ENCODE assay signal across 8 mouse cellular contexts in genomic region chr6:92534226-92535031, GRCm38 (mm10).
DNase-seq lines count a peak whose midpoint lies in the region; ATAC-seq lines count a peak whose summit lies in the region.

No protein-coding gene starts in this region.

- DNase-seq in R1 (ENCODE audit: low read depth, low spot score) = peak; percentile 49
- peak; percentile 30 for DNase-seq in embryo, embryonic 11.5 days (ENCODE audit: low read depth, low spot score)
- peak; percentile 47 for DNase-seq in gastrocnemius, postnatal 25 days
- peak; percentile 78 for DNase-seq in intestine, embryonic 14.5 days (ENCODE audit: low spot score)
- peak; percentile 32 to 79 for DNase-seq in left cerebral cortex, adult 9 months (ENCODE audit: low spot score in 2 of 2)
- DNase-seq in lung, postnatal 36 days = peak; percentile 56
- peak; percentile 76 for DNase-seq in right cerebral cortex, postnatal 25 days
- DNase-seq in spleen, postnatal 36 days (ENCODE audit: low spot score in 2 of 2) = no peak

- no peaks in the 10 kb centered on the region for H3K36me3 ChIP-seq in intestine, embryonic 14.5 days (ENCODE audit: control insufficient read depth, insufficient read depth, low read length)

- peak overlapping the region; percentile 53 for H3K4me2 ChIP-seq in intestine, embryonic 14.5 days (ENCODE audit: low read length)

- 0 out of 2 replicates have a peak, but pooled peaks cover 7% of the 10 kb centered on the region for H3K4me1 ChIP-seq in intestine, embryonic 14.5 days (replicated peaks; ENCODE audit: control insufficient read depth, insufficient read depth, low read length)

- peak overlapping the region; percentile 76 for H3K27ac ChIP-seq in intestine, embryonic 14.5 days (ENCODE audit: low read depth)

- WGBS in intestine, embryonic 14.5 days = 9% methylated on average over 11 of the region's 11 CpGs

- peak overlapping the region; percentile 54 for H3K9ac ChIP-seq in intestine, embryonic 14.5 days (ENCODE audit: low read length)

- peak overlapping the region; percentile 63 for H3K4me3 ChIP-seq in intestine, embryonic 14.5 days (ENCODE audit: low read depth, low read length)

- H3K27me3 ChIP-seq in intestine, embryonic 14.5 days (replicated peaks; ENCODE audit: control insufficient read depth, insufficient read depth, low read length) = no peaks in the 10 kb centered on the region

- H3K9me3 ChIP-seq in intestine, embryonic 14.5 days (ENCODE audit: control insufficient read depth, low read length) = no peaks in the 10 kb centered on the region

- peak; percentile 88 for ATAC-seq in intestine, embryonic 14.5 days (replicated peaks; ENCODE audit: low FRiP score, low TSS enrichment, low read depth)

Comparison
In these comparisons a context has a peak if more than half of its experiments do, and no peak if none do; other contexts are left out.
1. DNase-seq: peak in R1 (single experiment), embryo, embryonic 11.5 days (single experiment), gastrocnemius, postnatal 25 days (single experiment), intestine, embryonic 14.5 days (single experiment), left cerebral cortex, adult 9 months (2 of 2), lung, postnatal 36 days (single experiment) and right cerebral cortex, postnatal 25 days (single experiment); none in spleen, postnatal 36 days (0 of 2).